Mouse (Mus musculus) intestine, postnatal 0 days (tissue): ENCODE measurements at regions not wholly inside any gene's neighbourhood (a gene's known extent, or its start where the extent isn't known, plus 50 kb on each side); places are given as distances from the start of the nearest gene placed in this dataset.

Experiments used
- ATAC-seq: fragments of 200-750 bp; cut with Nextera tagmentation; 2 replicates; pipeline ENCODE4 v1.8.0; 2017; ENCODE audit warnings: mild to moderate bottlenecking, moderate TSS enrichment, moderate library complexity
- H3K27ac ChIP-seq: fragments of 300-500 bp; sonication (generic); 2 replicates; pipeline ENCODE4 v1.5.1; 2014; ENCODE audit warnings: mild to moderate bottlenecking, low read depth, low read length, moderate library complexity
- H3K27me3 ChIP-seq: fragments of 300-500 bp; sonication (generic); replicated peaks from 2 replicates; pipeline ENCODE4 v1.6.1; 2014; ENCODE audit warnings: low read length, mixed read lengths; ENCODE audit not compliant: control insufficient read depth, insufficient read depth
- H3K36me3 ChIP-seq: fragments of 300-500 bp; sonication (generic); 2 replicates; pipeline ENCODE4 v1.6.1; 2014; ENCODE audit warnings: mild to moderate bottlenecking, moderate library complexity; ENCODE audit not compliant: control insufficient read depth, insufficient read depth
- H3K4me1 ChIP-seq: fragments of 300-500 bp; sonication (generic); replicated peaks from 2 replicates; pipeline ENCODE4 v1.6.1; 2014; ENCODE audit warnings: antibody characterized with exemption, low read length, mixed read lengths; ENCODE audit not compliant: control insufficient read depth, insufficient read depth
- H3K4me2 ChIP-seq: fragments of 300-500 bp; sonication (generic); replicated peaks from 2 replicates; pipeline ENCODE4 v1.6.1; 2014; ENCODE audit warnings: low read depth, mild to moderate bottlenecking, moderate library complexity
- H3K4me3 ChIP-seq: fragments of 300-500 bp; sonication (generic); 2 replicates; pipeline ENCODE4 v1.5.1; 2014; ENCODE audit warnings: low read depth, low read length
- H3K9ac ChIP-seq: fragments of 300-500 bp; sonication (generic); 2 replicates; pipeline ENCODE4 v1.6.1; 2014; ENCODE audit warnings: mild to moderate bottlenecking, low read depth, low read length
- H3K9me3 ChIP-seq: fragments of 300-500 bp; sonication (generic); 2 replicates; pipeline ENCODE4 v1.6.1; 2016; ENCODE audit warnings: mixed run types; ENCODE audit not compliant: control insufficient read depth
- CTCF ChIP-seq: sonication (generic); IDR thresholded peaks from 2 replicates; pipeline ENCODE4 v1.5.1; 2016; ENCODE audit warnings: low read depth, mild to moderate bottlenecking, control low read depth, antibody characterized with exemption, moderate library complexity
- WGBS: fragments of 180-500 bp; shearing (Covaris S2); extraction: QIAGEN DNeasy Blood & Tissue Kit; methylation state at CpG from one replicate; pipeline ENCODE4 v1.1.7; 2014; 5-methylcytosine and 5-hydroxymethylcytosine counted together

- Histone ChIP-seq H3K27me3 (no peaks in the 10 kb centered on the region), H3K36me3 (no peaks in the 10 kb centered on the region), H3K9me3 (no peaks in the 10 kb centered on the region), H3K27ac (no peak overlapping the region), H3K4me2 (no peak overlapping the region), H3K9ac (no peak overlapping the region), H3K4me3 (no peak overlapping the region), H3K4me1 (no peaks in the 10 kb centered on the region)
- no peak for TF ChIP-seq CTCF
- no peak for ATAC-seq
- 68% methylated on average over 7 of the region's 7 CpGs for WGBS
Measured at GRCm38 (mm10) chr3:70313119-70313868, 305.9 kb downstream of the Otol1 start.

GRCm38 (mm10) chr3:70314239-70314638 lies 306.8 kb downstream of the Otol1 start:
- Histone ChIP-seq H3K36me3 (no peaks in the 10 kb centered on the region), H3K9me3 (no peaks in the 10 kb centered on the region), H3K27me3 (no peaks in the 10 kb centered on the region), H3K9ac (no peak overlapping the region), H3K27ac (no peak overlapping the region), H3K4me2 (no peak overlapping the region), H3K4me1 (no peaks in the 10 kb centered on the region), H3K4me3 (no peak overlapping the region)
- no peak for ATAC-seq
- 69% methylated on average over 4 of the region's 4 CpGs for WGBS
- no peak for TF ChIP-seq CTCF

GRCm38 (mm10) chr3:70318377-70318776 lies 311.0 kb downstream of the Otol1 start:
- WGBS = 83% methylated on average over 2 of the region's 2 CpGs
- no peak overlapping the region for H3K27ac ChIP-seq
- H3K27me3 ChIP-seq = no peaks in the 10 kb centered on the region

GRCm38 (mm10) chr3:70319139-70319538 lies 311.7 kb downstream of the Otol1 start:
- no peaks in the 10 kb centered on the region for H3K27me3 ChIP-seq
- H3K27ac ChIP-seq = no peak overlapping the region
- no peaks in the 10 kb centered on the region for H3K4me1 ChIP-seq
- no peak overlapping the region for H3K9ac ChIP-seq
- WGBS = 77% methylated on average over 3 of the region's 3 CpGs
- no peaks in the 10 kb centered on the region for H3K9me3 ChIP-seq
- TF ChIP-seq CTCF = no peak
- no peak for ATAC-seq
- H3K4me3 ChIP-seq = no peak overlapping the region
- H3K4me2 ChIP-seq = no peak overlapping the region
- H3K36me3 ChIP-seq = no peaks in the 10 kb centered on the region

More at GRCm38 (mm10) chr3:70318377-70318776, 311.0 kb downstream of the Otol1 start:
- ATAC-seq = no peak
- H3K9ac ChIP-seq = no peak overlapping the region
- H3K4me2 ChIP-seq = no peak overlapping the region
- H3K4me1 ChIP-seq = no peaks in the 10 kb centered on the region
- TF ChIP-seq CTCF = no peak
- H3K9me3 ChIP-seq = no peaks in the 10 kb centered on the region
- H3K4me3 ChIP-seq = no peak overlapping the region
- no peaks in the 10 kb centered on the region for H3K36me3 ChIP-seq

GRCm38 (mm10) chr3:70321161-70321657 lies 313.8 kb downstream of the Otol1 start:
- H3K36me3 ChIP-seq = no peaks in the 10 kb centered on the region

GRCm38 (mm10) chr3:70324692-70325091 lies 317.3 kb downstream of the Otol1 start:
- no peak overlapping the region for H3K4me3 ChIP-seq
- H3K9ac ChIP-seq = no peak overlapping the region
- H3K27ac ChIP-seq = no peak overlapping the region
- 65% methylated on average over 2 of the region's 2 CpGs for WGBS
- H3K27me3 ChIP-seq = no peaks in the 10 kb centered on the region
- H3K9me3 ChIP-seq = no peaks in the 10 kb centered on the region
- no peak overlapping the region for H3K4me2 ChIP-seq
- H3K36me3 ChIP-seq = no peaks in the 10 kb centered on the region
- ATAC-seq = no peak
- no peaks in the 10 kb centered on the region for H3K4me1 ChIP-seq
- TF ChIP-seq CTCF = no peak

More at GRCm38 (mm10) chr3:70321161-70321657, 313.8 kb downstream of the Otol1 start:
- no peak overlapping the region for H3K27ac ChIP-seq
- TF ChIP-seq CTCF = no peak
- H3K27me3 ChIP-seq = no peaks in the 10 kb centered on the region
- H3K9me3 ChIP-seq = no peaks in the 10 kb centered on the region
- ATAC-seq = no peak
- no peaks in the 10 kb centered on the region for H3K4me1 ChIP-seq
- H3K4me2 ChIP-seq = no peak overlapping the region
- no peak overlapping the region for H3K4me3 ChIP-seq
- H3K9ac ChIP-seq = no peak overlapping the region
